Mouse (Mus musculus): ENCODE measurements around the gene Tnni3. TPM values are rescaled to one million over a fixed set of nuclear protein-coding genes. Genes with fewer than 3 reads are reported as not detected.

Tnni3 gene
- polyA plus RNA-seq, 2 experiments from 2014 or later, result 1.6 to 2.4 TPM

GRCm38 (mm10) chr7:4498251-4498650 is 25.8 kb downstream of the Tnni3 start:
- ATAC-seq, result no peak

- ATAC-seq, result no peak
Observed at GRCm38 (mm10) chr7:4497271-4497903, 26.6 kb downstream of the Tnni3 start.

GRCm38 (mm10) chr7:4496468-4496867 is 27.6 kb downstream of the Tnni3 start:
- ATAC-seq, result no peak

GRCm38 (mm10) chr7:4493991-4494390 is 30.0 kb downstream of the Tnni3 start:
- no peak for ATAC-seq

GRCm38 (mm10) chr7:4492284-4493224 is 31.5 kb downstream of the Tnni3 start:
- peak; percentile 98 for ATAC-seq

- ATAC-seq, result no peak
Observed at GRCm38 (mm10) chr7:4491308-4491707, 32.7 kb downstream of the Tnni3 start.

GRCm38 (mm10) chr7:4482281-4482680 is 41.7 kb downstream of the Tnni3 start:
- ATAC-seq, result no peak

GRCm38 (mm10) chr7:4479674-4480073 is 44.4 kb downstream of the Tnni3 start:
- ATAC-seq, result peak; percentile 78

GRCm38 (mm10) chr7:4478796-4479291 is 45.2 kb downstream of the Tnni3 start:
- no peak for ATAC-seq

GRCm38 (mm10) chr7:4478021-4478795 is 45.8 kb downstream of the Tnni3 start:
- ATAC-seq, result no peak

GRCm38 (mm10) chr7:4473940-4474339 is 50.1 kb downstream of the Tnni3 start:
- ATAC-seq, result no peak

- no peak for ATAC-seq
Observed at GRCm38 (mm10) chr7:4471179-4471555, 52.9 kb downstream of the Tnni3 start.

GRCm38 (mm10) chr7:4470275-4471178 is 53.5 kb downstream of the Tnni3 start:
- peak; percentile 69 for ATAC-seq

Other genes starting within 250 kb of the Tnni3 start
- gene Ncr1, start 186.5 kb downstream of the Tnni3 start, polyA plus RNA-seq (2017; shearing (Covaris generic)), result not detected
- gene Gp6, start 126.5 kb downstream of the Tnni3 start, polyA plus RNA-seq (2017; shearing (Covaris generic)), result under 1 TPM in 1 of 2 experiments, not detected in 1; 0.12 TPM
- 10 to 100 TPM; 17.4 to 27.8 TPM for gene Rdh13, start 78.6 kb downstream of the Tnni3 start, polyA plus RNA-seq (2017; shearing (Covaris generic))
- 10 to 100 TPM in 1 of 2 experiments, 1 to 10 TPM in 1; 6.5 to 14.5 TPM for gene Eps8l1, start 63.6 kb downstream of the Tnni3 start, polyA plus RNA-seq (2017; shearing (Covaris generic))
- 10 to 100 TPM; 13.5 to 27.7 TPM for gene Ppp1r12c, start 22.5 kb downstream of the Tnni3 start, polyA plus RNA-seq (2017; shearing (Covaris generic))
- gene Tnnt1, start 7.8 kb downstream of the Tnni3 start, polyA plus RNA-seq (2017; shearing (Covaris generic)), result 1 to 10 TPM; 6.9 to 8.3 TPM
- gene Dnaaf3, start 8.2 kb upstream of the Tnni3 start, polyA plus RNA-seq (2017; shearing (Covaris generic)), result 1 to 10 TPM; 1.4 to 2.8 TPM
- under 1 TPM in 1 of 2 experiments, not detected in 1; 0.35 TPM for gene Syt5, start 23.3 kb upstream of the Tnni3 start, polyA plus RNA-seq (2017; shearing (Covaris generic))
- gene Ptprh, start 79.8 kb upstream of the Tnni3 start, polyA plus RNA-seq (2017; shearing (Covaris generic)), result not detected
- 1 to 10 TPM; 2.9 to 4.2 TPM for gene Tmem86b, start 107.2 kb upstream of the Tnni3 start, polyA plus RNA-seq (2017; shearing (Covaris generic))
- gene Ppp6r1, start 134.8 kb upstream of the Tnni3 start, polyA plus RNA-seq (2017; shearing (Covaris generic)), result 1 to 10 TPM; 6.7 to 9.1 TPM
- gene Hspbp1, start 160.8 kb upstream of the Tnni3 start, polyA plus RNA-seq (2017; shearing (Covaris generic)), result 10 to 100 TPM; 45.4 to 48.2 TPM
- gene Brsk1, start 166.4 kb upstream of the Tnni3 start, polyA plus RNA-seq (2017; shearing (Covaris generic)), result not detected
- gene Tmem150b, start 201.0 kb upstream of the Tnni3 start, polyA plus RNA-seq (2017; shearing (Covaris generic)), result under 1 TPM in 1 of 2 experiments, not detected in 1; 0.47 TPM
- 10 to 100 TPM; 22.9 to 25.8 TPM for gene Kmt5c, start 215.9 kb upstream of the Tnni3 start, polyA plus RNA-seq (2017; shearing (Covaris generic))
- 1 to 10 TPM in 1 of 2 experiments, not detected in 1; 2.1 TPM for gene Cox6b2, start 228.9 kb upstream of the Tnni3 start, polyA plus RNA-seq (2017; shearing (Covaris generic))
- gene Fam71e2, start 247.1 kb upstream of the Tnni3 start, polyA plus RNA-seq (2017; shearing (Covaris generic)), result not detected